Mouse (Mus musculus): ENCODE data around the gene Brdt. TPM values are rescaled to one million over a fixed set of nuclear protein-coding genes. Genes with fewer than 3 reads are reported as not detected.
A peak's percentile ranks its signal among the peaks of the same experiment; 100 is the strongest.
"Not testable (repeated sequence)": the region's sequence is repeated elsewhere in the genome, so short reads cannot be mapped to it uniquely, and the experiment has no call there.

Gene Brdt
- total RNA-seq, 2 experiments from 2014 or later = 0.26 to 0.56 TPM

DNA sequence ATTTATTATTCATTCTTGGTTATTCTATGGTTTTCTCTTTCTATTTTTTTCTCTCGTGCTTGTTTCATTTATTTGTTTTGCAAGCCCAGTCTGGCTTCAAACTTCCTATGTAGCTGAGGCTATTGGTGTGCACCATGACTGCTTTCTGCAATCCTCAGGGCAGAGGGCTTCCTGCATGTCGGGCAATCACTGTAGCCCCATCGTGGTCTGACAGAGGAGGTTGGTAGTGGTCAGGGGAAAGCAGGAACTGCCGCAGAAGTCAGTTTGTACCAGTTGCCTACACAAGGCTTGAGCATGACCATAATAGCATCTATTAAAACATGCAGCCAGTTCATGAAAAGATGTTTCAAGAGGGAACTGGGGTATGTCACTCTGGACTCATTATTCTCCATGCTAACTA is 23.5 kb upstream of the Brdt start:
- intact Hi-C loops (cut with DNase I) = no loop called here

GRCm38 (mm10) chr5:107317141-107317540 is 13.8 kb upstream of the Brdt start:
- no peak for DNase-seq (ENCODE audit: low spot score)
- intact Hi-C loops (cut with DNase I) = no loop called here

More for the DNA sequence above, 23.5 kb upstream of the Brdt start:
- DNase-seq (ENCODE audit: low spot score) = no peak

DNA sequence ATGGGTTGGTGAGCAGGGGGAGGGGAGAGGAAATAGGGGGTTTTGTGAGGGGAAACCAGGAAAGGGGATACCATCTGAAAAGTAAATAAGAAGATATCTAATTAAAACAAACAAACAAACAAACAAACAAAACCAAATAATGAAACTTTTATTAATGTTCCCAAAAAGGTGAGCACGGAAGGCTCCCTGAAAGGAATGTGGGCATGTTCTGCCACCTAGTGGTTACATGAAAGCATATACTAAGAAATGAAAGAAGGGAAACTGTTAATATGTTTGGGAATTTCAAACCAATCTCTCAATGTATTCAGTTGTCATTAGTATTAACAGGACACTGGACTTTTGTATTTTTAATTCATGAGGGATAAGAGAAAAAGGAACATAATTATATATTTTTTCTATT is 10.3 kb upstream of the Brdt start:
- no peak for DNase-seq (ENCODE audit: low spot score)
- intact Hi-C loops (cut with DNase I) = loop anchor here (1.0 kb wide), 2 partner anchors 330 to 460 kb away; no protein-coding TSS in a partner anchor

- intact Hi-C loops (cut with DNase I) = no loop called here
- DNase-seq (ENCODE audit: low spot score) = no peak
These were observed 9.4 kb downstream of the Brdt start for GRCm38 (mm10) chr5:107340404-107340803.

GRCm38 (mm10) chr5:107342891-107343290 is 11.9 kb downstream of the Brdt start:
- no peak for DNase-seq (ENCODE audit: low spot score)
- intact Hi-C loops (cut with DNase I) = no loop called here

DNA sequence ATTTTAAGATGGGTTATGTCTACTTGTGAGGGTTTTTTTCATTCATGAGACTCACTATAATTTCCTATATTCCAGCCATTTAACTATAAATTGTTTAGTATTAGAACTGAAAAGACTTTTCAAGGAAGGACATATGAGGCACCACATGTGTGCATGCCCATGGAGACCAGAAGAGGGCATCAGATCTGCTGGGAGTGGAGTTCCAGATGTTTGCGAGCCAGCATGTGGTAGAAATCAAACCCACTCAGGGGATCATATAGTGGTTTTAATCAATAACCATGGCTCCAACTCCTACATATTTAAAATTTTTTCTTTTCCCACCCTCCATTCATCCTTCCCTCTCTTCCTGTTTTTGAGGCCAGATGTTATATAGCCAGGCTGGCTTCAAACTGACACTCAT is 15.3 kb downstream of the Brdt start:
- intact Hi-C loops (cut with DNase I) = no loop called here

GRCm38 (mm10) chr5:107352566-107352965 is 21.6 kb downstream of the Brdt start:
- intact Hi-C loops (cut with DNase I) = no loop called here
- DNase-seq (ENCODE audit: low spot score) = no peak

More for the DNA sequence above, 15.3 kb downstream of the Brdt start:
- no peak for DNase-seq (ENCODE audit: low spot score)

GRCm38 (mm10) chr5:107353981-107354380 is 23.0 kb downstream of the Brdt start:
- DNase-seq (ENCODE audit: low spot score) = no peak
- intact Hi-C loops (cut with DNase I) = no loop called here

DNA sequence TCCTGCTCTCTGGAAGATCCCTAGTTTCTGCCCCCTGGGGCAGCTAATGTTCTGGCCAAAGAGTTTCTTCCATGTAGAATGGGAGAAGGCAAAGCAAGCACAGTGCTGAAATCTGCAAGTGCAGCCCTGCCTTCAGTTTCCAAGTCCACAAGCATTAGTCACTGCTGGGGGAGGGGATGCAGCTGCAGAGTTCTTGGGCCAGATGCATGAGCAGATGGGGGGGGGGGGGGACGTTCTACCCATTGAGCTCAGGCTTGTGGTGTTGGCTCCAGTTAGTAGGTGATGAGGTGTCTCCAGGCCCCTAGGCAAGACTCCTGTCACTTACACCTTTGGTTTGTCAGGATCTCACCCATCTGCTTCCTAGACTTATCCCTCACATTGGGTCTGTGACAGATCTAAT is 24.8 kb downstream of the Brdt start:
- DNase-seq (ENCODE audit: low spot score) = peak; percentile 11
- intact Hi-C loops (cut with DNase I) = loop anchor here (5.0 kb wide), 1 partner anchor 82 kb away; the partner anchor contains the start of gene Btbd8

DNA sequence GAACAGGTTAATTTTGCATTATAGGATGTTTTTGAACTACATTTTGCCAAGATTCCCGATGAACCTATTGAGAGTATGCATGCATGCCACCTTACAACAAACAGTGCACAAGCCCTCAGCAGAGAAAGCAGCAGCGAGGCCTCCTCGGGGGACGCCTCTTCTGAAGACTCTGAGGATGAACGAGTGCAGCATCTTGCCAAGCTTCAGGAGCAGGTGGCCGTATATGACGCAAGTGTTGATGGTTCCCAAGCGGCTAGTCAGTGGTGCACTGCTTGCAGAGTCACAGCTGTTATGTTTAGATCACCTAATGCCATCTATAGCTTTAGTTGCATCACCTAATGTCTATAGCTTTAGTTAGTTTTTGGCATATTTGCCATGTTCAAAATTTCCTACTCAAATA is 26.8 kb downstream of the Brdt start:
- DNase-seq (ENCODE audit: low spot score) = no peak
- intact Hi-C loops (cut with DNase I) = loop anchor here (5.0 kb wide), 1 partner anchor 80 kb away; the partner anchor contains the start of gene Btbd8

- peak; percentile 79 for DNase-seq (ENCODE audit: low spot score)
- intact Hi-C loops (cut with DNase I) = loop anchor here (5.0 kb wide), 1 partner anchor 78 kb away; the partner anchor contains the start of gene Btbd8
These were observed 28.6 kb downstream of the Brdt start for GRCm38 (mm10) chr5:107359395-107360053.

GRCm38 (mm10) chr5:107360054-107360730 is 29.2 kb downstream of the Brdt start:
- intact Hi-C loops (cut with DNase I) = no loop called here
- no peak for DNase-seq (ENCODE audit: low spot score)

DNA sequence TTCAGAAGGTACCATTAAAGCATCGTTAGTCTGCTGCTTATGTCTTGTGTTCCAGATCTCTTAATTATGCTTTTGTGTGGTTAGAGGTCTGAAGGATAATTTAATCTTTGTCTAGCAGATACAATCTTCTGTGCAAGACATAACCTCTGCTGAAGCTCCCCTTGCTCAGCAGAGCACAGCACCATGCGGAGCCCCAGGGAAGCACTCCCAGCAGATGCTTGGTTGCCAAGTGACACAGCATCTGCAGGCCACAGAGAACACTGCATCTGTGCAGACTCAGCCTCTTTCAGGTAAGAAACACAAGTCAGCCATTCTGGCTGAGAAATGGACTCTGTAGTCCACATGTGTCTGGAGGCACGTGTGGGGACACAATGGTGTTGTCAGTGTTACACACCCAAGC is 39.1 kb downstream of the Brdt start:
- DNase-seq (ENCODE audit: low spot score) = no peak
- intact Hi-C loops (cut with DNase I) = no loop called here

DNA sequence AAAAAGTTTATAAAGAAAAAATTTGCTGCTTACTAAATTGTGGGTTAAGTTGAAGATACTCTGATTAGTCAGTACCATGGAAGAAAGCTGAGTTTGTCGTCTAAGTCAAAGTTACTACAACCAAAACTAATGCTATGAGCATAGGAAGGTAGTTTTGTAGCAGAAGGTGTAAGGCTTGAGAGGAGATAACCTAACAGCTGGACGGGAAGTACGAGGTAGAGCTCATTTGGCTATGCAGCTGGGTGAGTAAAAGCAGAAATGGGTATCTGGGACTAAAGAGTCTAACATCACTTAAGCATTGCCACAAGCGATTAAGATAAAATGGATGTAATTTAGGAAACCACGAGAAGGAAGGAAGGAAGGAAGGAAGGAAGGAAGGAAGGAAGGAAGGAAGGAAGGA is 40.4 kb downstream of the Brdt start:
- intact Hi-C loops (cut with DNase I) = no loop called here
- no peak for DNase-seq (ENCODE audit: low spot score)

- DNase-seq (ENCODE audit: low spot score) = no peak
- intact Hi-C loops (cut with DNase I) = no loop called here
These were observed 42.3 kb downstream of the Brdt start for GRCm38 (mm10) chr5:107373256-107373655.

DNA sequence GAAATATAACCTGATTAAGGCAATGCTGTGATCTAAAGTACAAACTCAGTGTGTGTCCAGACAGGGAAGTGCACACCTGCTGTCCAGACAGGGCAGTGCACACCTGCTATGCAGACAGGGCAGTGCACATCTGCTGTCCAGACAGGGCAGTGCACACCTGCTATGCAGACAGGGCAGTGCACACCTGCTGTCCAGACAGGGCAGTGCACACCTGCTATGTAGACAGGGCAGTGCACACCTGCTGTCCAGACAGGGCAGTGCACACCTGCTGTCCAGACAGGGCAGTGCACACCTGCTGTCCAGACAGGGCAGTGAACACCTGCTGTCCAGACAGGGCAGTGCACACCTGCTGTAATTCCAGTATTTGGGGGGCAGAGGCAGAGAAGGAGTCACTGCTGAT is 55.5 kb downstream of the Brdt start:
- intact Hi-C loops (cut with DNase I) = not testable (repeated sequence)

DNA sequence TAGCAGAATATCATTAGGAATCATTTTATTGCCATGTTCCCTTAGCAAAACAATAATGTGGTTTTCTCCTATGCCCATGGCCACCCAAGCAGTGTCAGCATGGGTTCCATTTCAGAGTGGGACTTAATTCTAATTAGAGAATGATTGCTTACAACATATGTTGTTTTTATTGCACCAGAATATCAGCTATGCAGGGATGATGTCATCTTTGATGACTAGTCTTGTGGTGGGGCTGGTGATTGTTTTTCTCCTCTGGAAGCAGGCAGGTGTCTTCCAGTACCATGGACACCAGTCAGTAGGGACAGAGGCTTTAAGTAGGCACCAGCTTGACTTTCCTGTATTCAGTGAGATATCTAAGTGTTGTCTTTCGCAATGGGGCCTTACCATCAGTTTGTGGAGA is 56.8 kb downstream of the Brdt start:
- intact Hi-C loops (cut with DNase I) = no loop called here
- no peak for DNase-seq (ENCODE audit: low spot score)

More for the DNA sequence above, 55.5 kb downstream of the Brdt start:
- DNase-seq (ENCODE audit: low spot score) = not testable (repeated sequence)

GRCm38 (mm10) chr5:107389373-107389772 is 58.4 kb downstream of the Brdt start:
- DNase-seq (ENCODE audit: low spot score) = no peak
- intact Hi-C loops (cut with DNase I) = no loop called here

DNA sequence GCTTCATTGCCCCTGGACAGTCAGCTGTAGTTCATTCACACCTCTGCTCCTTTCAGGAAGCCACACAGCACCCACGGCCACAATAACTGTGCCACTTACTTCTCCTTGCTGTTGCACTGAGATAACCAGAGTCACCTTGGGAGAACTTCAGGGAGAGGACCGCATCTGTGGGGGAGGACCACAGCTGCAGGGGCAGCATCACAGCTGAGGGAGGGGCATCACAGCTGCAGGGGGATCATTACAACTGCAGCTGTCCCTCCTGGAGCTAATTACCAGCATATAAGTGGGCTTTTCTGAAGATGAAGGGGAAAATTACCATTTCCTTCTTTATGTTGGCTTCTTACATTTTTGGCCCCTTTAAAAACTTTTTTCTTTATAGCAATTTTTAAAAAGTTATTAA is 63.5 kb downstream of the Brdt start:
- intact Hi-C loops (cut with DNase I) = no loop called here
- no peak for DNase-seq (ENCODE audit: low spot score)

DNA sequence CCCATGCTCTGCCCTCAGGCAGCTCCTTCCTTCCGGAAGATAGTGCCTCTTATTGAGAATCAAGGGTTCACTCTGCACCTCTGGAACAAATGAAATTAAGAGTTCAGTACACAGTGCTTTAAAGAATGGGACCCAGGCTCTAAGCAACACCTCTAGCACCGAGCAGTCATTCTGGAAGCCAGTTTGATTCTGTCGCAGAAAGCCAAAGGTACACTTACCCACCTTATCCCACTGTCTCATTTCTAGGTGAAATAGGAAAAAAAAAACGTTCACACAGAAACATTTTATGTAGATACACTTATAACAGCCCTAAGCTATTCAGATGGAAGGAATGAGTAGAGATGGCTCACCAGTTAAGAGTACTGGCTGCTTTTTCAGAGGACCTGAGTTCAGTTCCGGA is 71.5 kb downstream of the Brdt start, which contains the start of gene Ephx4:
TSS of gene Ephx4 (plus strand) at position 301 of the 400 bp plus-strand sequence.
- DNase-seq (ENCODE audit: low spot score) = no peak
- intact Hi-C loops (cut with DNase I) = no loop called here
